Mouse (Mus musculus) left cerebral cortex, postnatal 25 days (tissue): ENCODE data around the gene Glis3. TPM values are rescaled to one million over a fixed set of nuclear protein-coding genes. Genes with fewer than 3 reads are reported as not detected.

Source experiments
- DNase-seq, 2 experiments: peaks; one replicate each; pipeline ENCODE4 v3.0.0; 2022; ENCODE audit warnings: low spot score in 2 of 2, mixed read lengths in 1 of 2
- intact Hi-C: fragments of 180-260 bp; cut with DNase I; formaldehyde crosslinking; loops from one replicate; pipeline ENCODE4 v1.15.1; 2025
- total RNA-seq, 2 experiments: library from RNA; stranded (reverse); gene quantifications; 2 replicates each; pipeline ENCODE4 v1.2.3; 2021

Gene Glis3
- total RNA-seq: 1 to 10 TPM; 5.0 to 5.4 TPM

- intact Hi-C loops: no loop called here
- DNase-seq: peak; percentile 9 to 23
Observed at GRCm38 (mm10) chr19:28679776-28680391, at the start of gene Glis3. TSS of gene Glis3 (minus strand) at chr19:28680077.

- intact Hi-C loops: loop anchor here (10.0 kb wide), 2 partner anchors 342 to 562 kb away; no protein-coding TSS in a partner anchor
Observed at GRCm38 (mm10) chr19:28726161-28726880, 46.4 kb upstream of the Glis3 start.

GRCm38 (mm10) chr19:28724641-28725040 is 44.8 kb upstream of the Glis3 start:
- intact Hi-C loops: loop anchor here (10.0 kb wide), 2 partner anchors 340 to 560 kb away; no protein-coding TSS in a partner anchor
- DNase-seq: no peak

More at GRCm38 (mm10) chr19:28726161-28726880, 46.4 kb upstream of the Glis3 start:
- peak; percentile 78 to 83 for DNase-seq

- intact Hi-C loops: loop anchor here (10.0 kb wide), 2 partner anchors 338 to 558 kb away; no protein-coding TSS in a partner anchor
Observed at GRCm38 (mm10) chr19:28722626-28723025, 42.7 kb upstream of the Glis3 start.

DNA sequence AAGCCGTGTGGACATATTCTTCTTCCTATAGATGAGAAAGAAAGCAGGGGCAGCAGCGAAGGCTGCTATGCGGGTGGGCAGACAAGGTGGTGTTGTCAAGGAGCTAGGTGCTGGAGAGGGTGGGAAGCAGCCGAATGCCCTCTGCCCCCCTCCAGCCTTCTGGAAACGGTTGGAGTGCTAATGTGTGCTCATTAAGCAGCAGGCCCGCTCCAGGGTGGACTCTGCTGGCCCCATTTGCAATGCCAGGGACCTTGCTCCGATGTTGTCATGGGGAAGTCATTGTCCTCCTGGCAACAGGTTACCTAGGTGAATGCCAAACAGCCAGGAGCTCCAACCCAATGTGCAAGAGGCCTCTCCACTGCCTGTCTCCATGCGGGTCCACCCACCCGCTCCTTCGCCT is 42.0 kb upstream of the Glis3 start:
- DNase-seq: no peak
- intact Hi-C loops: loop anchor here (10.0 kb wide), 2 partner anchors 337 to 557 kb away; no protein-coding TSS in a partner anchor

More at GRCm38 (mm10) chr19:28722626-28723025, 42.7 kb upstream of the Glis3 start:
- no peak for DNase-seq

GRCm38 (mm10) chr19:28720016-28720415 is 40.1 kb upstream of the Glis3 start:
- intact Hi-C loops: loop anchor here (10.0 kb wide), 2 partner anchors 335 to 555 kb away; no protein-coding TSS in a partner anchor

DNA sequence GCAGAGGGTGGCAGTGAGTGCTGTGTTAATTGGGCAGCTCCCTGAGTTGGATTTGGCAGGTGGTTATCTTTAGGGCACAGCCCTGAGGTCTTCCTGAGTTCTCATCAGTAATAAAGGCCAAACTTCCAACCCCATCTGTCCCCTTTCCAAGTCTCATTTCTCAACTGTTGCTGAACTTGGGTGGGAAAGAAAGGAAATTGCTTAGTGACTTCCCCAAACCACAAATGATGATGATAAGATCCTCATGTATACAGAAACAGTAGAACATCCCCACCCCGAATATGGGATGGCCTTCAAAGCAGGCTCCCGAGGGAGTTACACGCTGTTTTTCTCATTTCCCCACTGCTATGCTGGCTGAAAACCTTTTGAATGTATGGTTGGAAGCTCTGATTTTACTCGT is 34.8 kb upstream of the Glis3 start:
- DNase-seq: no peak
- intact Hi-C loops: no loop called here

More at GRCm38 (mm10) chr19:28720016-28720415, 40.1 kb upstream of the Glis3 start:
- DNase-seq: no peak

- intact Hi-C loops: no loop called here
- DNase-seq: no peak
Observed at GRCm38 (mm10) chr19:28697718-28698117, 17.8 kb upstream of the Glis3 start.

- DNase-seq: no peak
- intact Hi-C loops: no loop called here
Observed at GRCm38 (mm10) chr19:28686398-28686797, 6.5 kb upstream of the Glis3 start.

GRCm38 (mm10) chr19:28685484-28685883 is 5.6 kb upstream of the Glis3 start:
- DNase-seq: peak in 1 of 2 experiments; percentile 9
- intact Hi-C loops: no loop called here

GRCm38 (mm10) chr19:28684347-28684746 is 4.5 kb upstream of the Glis3 start:
- intact Hi-C loops: no loop called here
- no peak for DNase-seq

DNA sequence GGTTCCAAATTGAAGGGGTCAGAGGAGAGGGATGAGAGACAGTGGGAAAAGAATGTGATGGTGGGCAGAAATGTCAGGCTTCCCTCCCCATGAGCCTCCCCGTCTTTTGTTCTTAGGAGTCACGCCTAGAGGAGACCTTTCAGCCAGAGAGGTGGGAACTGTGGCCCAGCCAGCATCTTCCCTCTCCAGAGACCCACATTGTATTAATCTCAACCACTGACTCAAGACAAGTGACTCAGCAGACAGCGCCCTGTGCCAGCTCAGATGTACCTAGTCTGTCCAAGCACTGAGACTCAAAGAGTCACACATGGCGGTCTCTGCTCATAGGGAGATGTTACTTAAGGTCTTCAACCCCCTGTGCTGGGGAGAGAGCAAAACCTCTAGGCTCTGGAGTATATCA is 3.5 kb upstream of the Glis3 start:
- intact Hi-C loops: no loop called here
- no peak for DNase-seq

GRCm38 (mm10) chr19:28679291-28679775 is 544 bp downstream of the Glis3 start:
- intact Hi-C loops: no loop called here
- DNase-seq: peak in 1 of 2 experiments; percentile 20

GRCm38 (mm10) chr19:28678646-28679270 is 1.1 kb downstream of the Glis3 start:
- intact Hi-C loops: no loop called here
- DNase-seq: no peak

DNA sequence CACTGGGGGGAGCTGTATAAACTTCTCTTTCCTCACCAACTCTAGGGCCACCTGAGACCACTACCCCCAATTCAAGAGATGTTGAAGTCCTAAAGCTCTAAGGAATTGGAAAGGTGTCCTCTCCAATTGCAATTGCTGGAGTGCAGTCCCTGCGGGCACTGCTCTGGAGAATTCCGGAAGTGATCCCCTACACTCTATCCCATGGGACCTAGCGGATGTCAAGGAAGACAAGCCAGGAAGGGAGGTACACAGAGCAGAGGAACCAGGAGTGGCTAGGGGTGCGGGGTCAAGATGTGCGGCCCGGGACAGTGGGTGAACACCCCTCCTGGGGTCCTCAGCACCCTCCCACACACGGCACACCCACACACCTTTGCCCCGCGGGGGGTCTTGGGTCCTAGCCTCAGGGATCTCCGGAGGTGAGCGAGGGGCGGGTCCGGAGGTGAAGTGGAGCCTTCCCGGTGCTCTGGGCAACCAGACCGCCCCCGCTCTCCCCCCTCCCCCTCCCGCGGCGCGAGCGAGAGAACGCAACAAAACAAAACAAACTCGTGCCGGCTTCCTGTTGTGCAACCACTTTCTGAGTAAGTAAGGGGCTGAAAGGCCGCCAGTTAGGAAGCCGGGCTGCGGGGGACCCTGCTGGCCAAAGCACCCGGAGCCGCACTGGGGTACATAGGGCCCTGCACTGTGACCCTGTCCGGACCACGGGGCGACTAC is 2.0 kb downstream of the Glis3 start:
- no peak for DNase-seq

GRCm38 (mm10) chr19:28677045-28677727 is 2.7 kb downstream of the Glis3 start:
- intact Hi-C loops: no loop called here
- DNase-seq: peak in 1 of 2 experiments; percentile 47

More for the DNA sequence above, 2.0 kb downstream of the Glis3 start:
- intact Hi-C loops: no loop called here

- no peak for DNase-seq
- intact Hi-C loops: no loop called here
Observed at GRCm38 (mm10) chr19:28663781-28664180, 16.1 kb downstream of the Glis3 start.

DNA sequence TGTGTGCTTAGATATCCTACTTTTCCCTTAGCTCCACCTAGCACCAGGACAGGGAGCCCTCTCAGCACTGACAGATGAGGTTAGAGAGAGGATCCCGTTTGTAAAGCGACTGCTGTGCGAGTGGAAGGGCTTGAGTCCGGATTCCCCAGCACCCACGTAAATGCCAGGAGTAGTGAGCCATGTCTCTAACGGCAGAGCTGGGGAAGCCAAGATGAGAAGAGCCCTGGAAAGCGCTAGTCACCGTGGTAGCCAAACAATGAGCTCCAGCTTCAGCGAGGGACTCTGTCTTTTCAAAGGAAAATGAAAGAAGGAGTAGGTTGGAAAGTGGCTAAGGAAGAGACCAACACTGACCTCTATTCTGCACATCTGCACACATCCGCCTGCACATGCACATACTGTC is 16.7 kb downstream of the Glis3 start:
- DNase-seq: no peak
- intact Hi-C loops: no loop called here

- intact Hi-C loops: no loop called here
- no peak for DNase-seq
Observed at GRCm38 (mm10) chr19:28662474-28662873, 17.4 kb downstream of the Glis3 start.
